Mouse (Mus musculus): ENCODE measurements around the gene Hes2. TPM values are rescaled to one million over a fixed set of nuclear protein-coding genes. Genes with fewer than 3 reads are reported as not detected.

The Hes2 gene
- polyA plus RNA-seq, 2 experiments from 2014 or later: not detected

GRCm38 (mm10) chr4:152160748-152161147, 2.1 kb downstream of the Hes2 start:
- no peak for ATAC-seq

DNA sequence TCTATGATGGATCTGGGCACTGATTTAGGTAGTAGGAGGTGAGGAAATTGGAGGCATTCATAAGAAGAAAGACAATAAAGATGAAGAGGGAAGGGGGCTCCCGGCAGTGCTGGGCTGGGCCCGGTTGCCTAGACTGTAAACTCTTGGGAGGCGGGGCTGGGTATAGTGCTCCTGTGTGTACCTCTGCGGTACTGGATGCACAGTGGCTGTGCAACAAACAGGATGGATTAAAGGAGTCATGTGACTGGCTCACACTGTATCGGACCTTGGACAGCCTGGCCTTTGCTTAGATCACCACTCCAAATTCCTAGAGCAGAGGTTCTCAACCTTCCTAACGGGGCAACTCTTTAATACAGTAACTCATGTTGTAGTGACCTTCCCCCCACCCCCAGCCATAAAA, 2.9 kb downstream of the Hes2 start:
- ATAC-seq: no peak

DNA sequence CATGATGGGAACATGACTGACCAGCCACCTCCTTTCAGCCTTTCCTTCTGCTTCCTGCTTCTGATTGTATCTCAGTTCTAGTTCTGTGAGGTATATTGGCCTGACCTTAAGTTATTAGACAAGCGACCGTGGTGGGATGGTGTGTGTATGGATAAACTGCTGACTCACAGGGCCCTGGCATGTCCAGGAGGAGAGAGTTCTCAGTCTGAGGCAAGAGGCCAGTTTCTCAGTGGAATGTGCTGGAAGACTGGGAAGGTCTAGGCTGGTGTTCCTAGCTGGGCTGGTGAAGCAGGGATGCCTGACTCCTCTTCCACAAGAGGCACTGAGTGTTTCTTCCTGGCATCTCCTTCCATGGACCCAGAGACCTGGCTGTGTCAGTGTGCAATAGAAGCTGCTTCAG, 4.1 kb downstream of the Hes2 start:
- no peak for ATAC-seq

DNA sequence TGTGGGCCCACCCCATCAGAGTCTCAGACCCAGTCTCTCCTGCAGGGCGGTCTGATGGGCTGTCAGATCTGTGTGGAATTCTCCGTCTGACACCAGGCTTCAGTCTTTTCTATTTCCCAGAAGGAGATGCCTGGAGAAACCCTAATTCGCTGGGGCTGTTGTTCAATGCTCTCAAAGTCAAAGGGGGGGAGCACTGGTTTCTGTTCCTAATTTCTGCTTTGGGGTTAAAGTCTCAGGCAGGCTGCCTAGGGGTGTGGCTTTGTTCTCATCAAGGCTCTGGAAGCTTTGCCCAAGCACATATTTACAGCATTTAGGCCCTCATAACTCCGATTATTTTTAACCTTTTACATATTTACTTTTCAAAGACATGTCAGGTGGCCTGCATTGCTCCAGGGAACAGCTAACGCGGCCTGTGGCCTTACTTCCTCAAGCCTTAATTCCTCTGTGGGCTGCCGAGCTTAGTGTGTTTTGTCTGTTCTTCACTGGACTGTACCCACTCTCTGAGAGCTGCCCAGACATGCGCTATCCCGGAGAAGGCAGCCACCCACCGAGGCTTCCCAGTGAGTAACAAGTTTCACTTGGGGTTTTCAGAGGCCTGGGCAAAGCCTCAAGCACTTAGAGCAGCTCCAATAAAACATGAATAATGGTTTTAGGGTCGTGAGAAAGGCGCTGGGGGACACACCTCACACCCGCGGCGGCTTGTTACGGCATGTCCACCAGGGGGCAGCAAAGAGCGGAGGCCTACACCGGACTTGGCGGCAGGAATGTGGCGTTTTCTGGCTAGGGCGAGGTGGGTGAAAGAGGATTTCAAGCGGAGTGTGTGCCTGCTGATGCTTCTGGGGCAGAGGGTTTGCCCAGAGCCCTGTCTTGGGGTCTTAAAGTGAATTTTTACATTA, 6.6 kb downstream of the Hes2 start:
- peak; percentile 67 for ATAC-seq

DNA sequence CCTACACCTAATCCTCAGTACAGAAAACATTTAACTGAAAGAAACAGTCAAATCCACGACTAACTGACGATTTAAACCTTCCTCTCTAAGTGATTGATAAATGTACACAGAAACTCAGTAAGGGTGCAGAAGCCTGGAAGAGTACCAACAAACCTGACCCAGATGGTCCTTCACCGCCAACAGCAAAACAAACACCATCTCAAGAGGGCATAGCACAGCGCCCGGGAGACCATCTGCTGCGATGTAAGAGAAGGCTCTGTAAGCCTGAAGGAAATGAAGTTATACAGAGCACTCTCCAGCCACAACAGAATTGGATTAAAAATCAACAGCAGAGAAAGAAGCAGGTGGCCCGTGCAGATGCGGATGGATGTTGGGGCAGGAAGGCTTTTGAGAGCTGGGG, 9.4 kb downstream of the Hes2 start:
- no peak for ATAC-seq

- ATAC-seq: no peak
These were observed 10.4 kb downstream of the Hes2 start for GRCm38 (mm10) chr4:152169103-152169502.

- ATAC-seq: no peak
These were observed 11.6 kb downstream of the Hes2 start for GRCm38 (mm10) chr4:152170286-152170685.

- ATAC-seq: peak; percentile 37
These were observed 12.9 kb downstream of the Hes2 start for GRCm38 (mm10) chr4:152171543-152171942.

DNA sequence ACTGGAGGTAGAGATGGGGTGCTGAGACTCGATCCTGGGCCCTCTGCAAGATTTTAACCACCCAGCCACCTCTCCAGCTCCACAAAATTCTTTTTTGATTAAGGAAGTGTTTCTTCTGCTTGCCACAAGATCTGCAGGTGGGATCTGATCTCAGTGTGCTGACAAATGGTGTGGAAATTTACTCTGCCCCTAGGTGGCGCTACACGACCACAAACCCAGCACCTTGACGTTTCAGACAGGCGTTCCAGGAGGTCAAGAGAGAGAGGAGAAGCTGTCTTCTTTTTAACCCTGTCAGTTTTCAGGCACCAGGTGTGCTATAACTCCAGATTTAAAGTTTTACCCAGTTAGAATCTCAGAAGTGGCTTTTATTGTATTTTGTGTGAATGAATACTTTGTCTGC, 14.4 kb downstream of the Hes2 start:
- ATAC-seq: peak; percentile 25

- ATAC-seq: no peak
These were observed 15.3 kb downstream of the Hes2 start for GRCm38 (mm10) chr4:152173956-152174355.

DNA sequence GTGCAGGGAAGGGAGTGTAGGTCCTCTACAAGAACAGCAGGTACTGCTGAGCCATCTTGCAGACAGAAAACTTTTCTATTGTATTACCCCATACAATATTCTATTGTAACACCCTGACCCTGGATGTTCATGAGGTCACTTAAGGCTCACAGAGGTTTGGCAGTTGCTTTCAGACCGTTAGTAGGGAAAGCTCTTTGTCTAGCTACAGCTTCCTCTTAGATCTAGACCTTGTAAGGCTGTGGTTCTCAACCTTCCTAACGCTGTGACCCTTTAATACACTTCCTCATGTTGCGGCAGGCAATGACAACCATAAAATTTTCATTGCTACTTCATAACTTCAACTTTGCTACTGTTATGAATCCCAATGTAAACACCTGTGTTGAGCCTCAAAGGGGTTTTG, 18.0 kb downstream of the Hes2 start:
- no peak for ATAC-seq

GRCm38 (mm10) chr4:152177174-152177536, 18.5 kb downstream of the Hes2 start:
- ATAC-seq: no peak

DNA sequence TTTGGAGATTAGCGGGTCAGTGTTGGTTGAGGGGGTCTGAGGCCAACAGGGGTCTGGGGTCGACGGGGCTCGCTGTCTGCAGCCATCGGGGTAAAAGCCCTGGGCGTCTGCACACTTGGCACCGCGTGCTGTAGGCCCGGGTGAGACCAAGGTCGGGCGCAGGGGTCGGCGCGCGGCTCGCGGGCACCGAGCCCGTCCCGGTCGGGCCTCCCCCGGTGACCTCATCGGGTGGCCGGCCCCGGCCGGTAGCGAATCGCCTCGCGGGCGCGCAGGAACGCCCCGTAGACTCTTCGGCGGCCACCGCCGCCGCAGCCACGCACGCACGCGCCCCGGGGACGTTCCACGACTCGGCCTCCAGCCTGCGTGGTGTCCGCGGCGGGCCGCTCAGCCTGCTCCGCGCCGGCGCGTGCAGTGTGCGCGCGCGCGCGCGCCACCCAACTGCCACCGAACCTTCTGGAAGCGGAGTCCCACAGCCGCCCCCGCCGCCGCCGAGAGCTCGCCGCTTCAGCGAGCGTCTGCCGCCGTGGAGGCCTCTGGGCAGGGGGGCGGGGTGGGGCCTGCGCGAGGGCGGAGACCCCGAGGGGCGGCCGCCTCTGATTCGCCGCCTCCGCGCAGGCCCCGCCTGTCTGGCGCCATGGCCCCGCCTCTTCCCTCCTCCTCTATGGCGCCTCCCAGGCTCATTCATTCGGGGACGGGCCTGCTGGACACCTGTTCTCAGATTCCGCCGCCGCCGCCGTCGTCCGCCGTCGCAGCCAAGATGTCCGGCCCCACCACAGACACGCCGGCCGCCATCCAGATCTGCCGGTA, 19.1 kb downstream of the Hes2 start, which contains the start of gene Acot7:
Acot7 (plus strand) TSS at position 598 of the 807 bp plus-strand sequence.
- peak; percentile 88 for ATAC-seq

- peak; percentile 39 for ATAC-seq
These were observed 19.7 kb downstream of the Hes2 start for GRCm38 (mm10) chr4:152178344-152178864.

GRCm38 (mm10) chr4:152178916-152179705, 20.4 kb downstream of the Hes2 start:
- ATAC-seq: peak; percentile 41

DNA sequence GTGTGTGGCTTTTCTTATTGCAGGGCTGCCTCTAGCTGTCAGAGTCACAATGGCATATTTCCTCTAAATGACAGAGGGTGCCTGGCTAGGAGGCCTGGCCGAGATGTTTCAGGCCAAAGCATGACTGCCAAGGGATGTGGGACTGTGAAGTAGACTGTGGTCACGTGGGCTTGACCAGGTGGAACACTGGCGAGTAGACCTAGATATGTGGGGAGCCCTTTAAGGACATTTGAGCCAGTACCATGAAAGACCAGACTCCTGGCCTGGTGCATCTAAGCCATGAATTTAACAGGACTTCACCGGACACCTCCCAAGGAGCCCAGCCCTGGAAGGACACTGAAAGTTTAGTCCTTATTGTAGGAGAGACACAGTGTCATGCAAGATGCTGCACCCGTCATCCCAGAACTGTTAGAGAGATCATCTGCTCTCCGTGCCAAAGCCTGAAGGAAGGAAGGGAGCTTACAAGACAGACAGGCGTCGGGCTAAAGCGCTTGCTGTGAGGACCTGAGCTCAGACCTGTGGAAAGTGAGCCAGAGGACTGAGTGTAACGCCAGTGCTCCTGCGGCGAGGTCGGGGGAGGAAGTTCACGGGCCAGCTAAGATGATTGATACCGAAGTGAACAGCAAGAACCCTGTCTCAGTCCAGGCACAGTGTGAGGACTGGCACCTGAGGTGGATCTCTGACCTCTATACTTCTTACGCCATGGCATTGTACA, 21.4 kb downstream of the Hes2 start:
- no peak for ATAC-seq

- ATAC-seq: no peak
These were observed 23.5 kb downstream of the Hes2 start for GRCm38 (mm10) chr4:152182205-152182604.

- ATAC-seq: peak; percentile 25
These were observed 25.8 kb downstream of the Hes2 start for GRCm38 (mm10) chr4:152184353-152185035.

DNA sequence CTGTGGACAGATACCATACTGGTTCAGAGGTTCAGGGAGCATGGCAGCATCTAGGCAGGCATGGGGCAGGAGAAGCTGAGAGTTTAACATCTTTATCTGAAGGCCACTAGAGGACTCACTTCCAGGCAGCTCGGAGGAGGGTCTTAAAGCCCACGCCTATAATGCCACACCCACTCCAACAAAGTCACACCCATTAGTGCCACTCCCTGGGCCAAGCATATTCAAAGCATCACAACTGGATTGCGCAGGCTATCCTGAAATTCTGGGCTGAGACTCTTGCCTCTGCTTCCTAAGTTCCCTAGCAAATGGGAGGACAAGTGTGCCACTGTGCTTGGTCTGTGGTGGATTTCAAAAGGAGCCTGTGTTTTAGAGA, 26.5 kb downstream of the Hes2 start:
- peak; percentile 14 for ATAC-seq

- ATAC-seq: peak; percentile 60
These were observed 27.0 kb downstream of the Hes2 start for GRCm38 (mm10) chr4:152185510-152186204.
